In genomic region chr4:52989248-52989647, GRCm38 (mm10) we compare ENCODE assay signal across 10 mouse cellular contexts. TPM values are rescaled to one million over a fixed set of nuclear protein-coding genes. Genes with fewer than 3 reads are reported as not detected.
A peak's percentile ranks its signal among the peaks of the same experiment; 100 is the strongest.
DNase-seq lines count a peak whose midpoint lies in the region; ATAC-seq and TF ChIP-seq lines count a peak whose summit lies in the region.
"Had no signal": no experiment of that assay in that cellular context is flagged by ENCODE, and none has a peak within 500 bp of the region (broad histone marks: within the 10 kb centered on the region; RNA-seq: fewer than 3 reads in every experiment).

TSS of gene Nipsnap3a (plus strand) at chr4:52989272.

- H3K4me1 ChIP-seq in kidney, adult 2 months (ENCODE audit: control insufficient read depth, insufficient read depth, low read length) = no peaks in the 10 kb centered on the region
- 0 out of 2 replicates have a peak, but pooled peaks cover 4% of the 10 kb centered on the region for H3K4me1 ChIP-seq in embryonic facial prominence, embryonic 13.5 days
- no peaks in the 10 kb centered on the region for H3K4me1 ChIP-seq in intestine, embryonic 15.5 days (replicated peaks)
- H3K4me1 ChIP-seq in midbrain, embryonic 16.5 days (ENCODE audit: control insufficient read depth, insufficient read depth, low read length) = no peaks in the 10 kb centered on the region

- no peaks in the 10 kb centered on the region for H3K9me3 ChIP-seq in embryonic facial prominence, embryonic 13.5 days
- no peaks in the 10 kb centered on the region for H3K9me3 ChIP-seq in intestine, embryonic 15.5 days
- no peaks in the 10 kb centered on the region for H3K9me3 ChIP-seq in midbrain, embryonic 16.5 days (replicated peaks; ENCODE audit: control insufficient read depth, low read length, poor library complexity, severe bottlenecking)

- no peak for TF ChIP-seq POLR2A in kidney, adult 2 months (IDR thresholded peaks at IDR 0.05; ENCODE audit: low read depth, low read length)

- H3K27me3 ChIP-seq in kidney, adult 2 months (replicated peaks; ENCODE audit: control insufficient read depth, insufficient read depth, low read length) = no peaks in the 10 kb centered on the region
- H3K27me3 ChIP-seq in embryonic facial prominence, embryonic 13.5 days = no peaks in the 10 kb centered on the region
- no peaks in the 10 kb centered on the region for H3K27me3 ChIP-seq in intestine, embryonic 15.5 days (replicated peaks)
- H3K27me3 ChIP-seq in midbrain, embryonic 16.5 days (ENCODE audit: control insufficient read depth, insufficient read depth, low read depth, low read length) = no peaks in the 10 kb centered on the region

- ATAC-seq in embryonic facial prominence, embryonic 13.5 days (ENCODE audit: insufficient number of reproducible peaks, insufficient read depth, low FRiP score, low TSS enrichment, low read depth) = no peak
- ATAC-seq in intestine, embryonic 15.5 days = no peak
- peak; percentile 51; the same call in 1 of the 2 replicates for ATAC-seq in midbrain, embryonic 16.5 days

- H3K4me3 ChIP-seq in kidney, adult 2 months (ENCODE audit: insufficient read depth, low read depth, low read length) = no peak within 1 kb of the TSS
- peak within 1 kb of the TSS; percentile 24 for H3K4me3 ChIP-seq in embryonic facial prominence, embryonic 13.5 days
- no peak within 1 kb of the TSS for H3K4me3 ChIP-seq in intestine, embryonic 15.5 days (replicated peaks)
- no peak within 1 kb of the TSS for H3K4me3 ChIP-seq in midbrain, embryonic 16.5 days (ENCODE audit: low read depth, low read length)

- DNase-seq in kidney, adult 2 months = peak; percentile 1
- DNase-seq in kidney, adult 11 months = no peak
- DNase-seq in spleen, adult 18-20 months = no peak
- no peak for DNase-seq in urinary bladder, postnatal 14 days (ENCODE audit: low spot score)
- DNase-seq in gastrocnemius, postnatal 25 days = no peak

- no peak within 1 kb of the TSS for H3K9ac ChIP-seq in embryonic facial prominence, embryonic 13.5 days
- no peak within 1 kb of the TSS for H3K9ac ChIP-seq in intestine, embryonic 15.5 days
- peak within 1 kb of the TSS; percentile 18; the same call in 1 of the 2 replicates for H3K9ac ChIP-seq in midbrain, embryonic 16.5 days (ENCODE audit: low read depth, low read length)

- H3K4me2 ChIP-seq in embryonic facial prominence, embryonic 13.5 days = peak within 1 kb of the TSS; percentile 53
- H3K4me2 ChIP-seq in intestine, embryonic 15.5 days (replicated peaks) = peak within 1 kb of the TSS; percentile 52
- H3K4me2 ChIP-seq in midbrain, embryonic 16.5 days (ENCODE audit: low read length) = peak within 1 kb of the TSS; percentile 37

- no peak for TF ChIP-seq CTCF in kidney, adult 2 months (conservative IDR thresholded peaks at IDR 0.05; ENCODE audit: insufficient read depth, insufficient read length, low read depth, low read length)

- H3K27ac ChIP-seq in kidney, adult 2 months (ENCODE audit: insufficient read depth, low read depth, low read length) = no peak within 1 kb of the TSS
- no peak within 1 kb of the TSS for H3K27ac ChIP-seq in embryonic facial prominence, embryonic 13.5 days
- H3K27ac ChIP-seq in intestine, embryonic 15.5 days = no peak within 1 kb of the TSS
- H3K27ac ChIP-seq in midbrain, embryonic 16.5 days (ENCODE audit: low read length) = no peak within 1 kb of the TSS

- no peaks in the 10 kb centered on the region for H3K36me3 ChIP-seq in kidney, adult 2 months (ENCODE audit: control insufficient read depth, insufficient read depth, low read length)
- H3K36me3 ChIP-seq in embryonic facial prominence, embryonic 13.5 days = no peaks in the 10 kb centered on the region
- no peaks in the 10 kb centered on the region for H3K36me3 ChIP-seq in intestine, embryonic 15.5 days
- H3K36me3 ChIP-seq in midbrain, embryonic 16.5 days (ENCODE audit: control insufficient read depth, insufficient read depth, low read length) = no peaks in the 10 kb centered on the region

- 19% methylated on average over 12 of the region's 12 CpGs for WGBS in kidney, adult 2 months
- WGBS in embryonic facial prominence, embryonic 13.5 days = 37% methylated on average over 12 of the region's 12 CpGs
- 22% methylated on average over 12 of the region's 12 CpGs for WGBS in intestine, embryonic 15.5 days
- WGBS in midbrain, embryonic 16.5 days = 33% methylated on average over 12 of the region's 12 CpGs

RNA-seq across cellular contexts. Expression of gene Nipsnap3a, which starts in this region (rescaled TPM):
- polyA plus RNA-seq in kidney, adult 2 months (2012; rRNA removed) = not detected in 2 replicates
- polyA plus RNA-seq in embryonic facial prominence, embryonic 13.5 days (2015; fragmentation: Nextera tagmentation; extraction: Ambion mirVana) = not detected in 2 replicates
- polyA plus RNA-seq in intestine, embryonic 15.5 days (2015; fragmentation: Nextera tagmentation; extraction: Ambion mirVana) = not detected in 2 replicates
- polyA plus RNA-seq in midbrain, embryonic 16.5 days (2015; fragmentation: Nextera tagmentation; extraction: Ambion mirVana) = not detected in 2 replicates
- total RNA-seq in gastrocnemius, postnatal 25 days (2021) = not detected
- total RNA-seq: MEL had no signal
- polyA plus RNA-seq: gonadal fat pad, adult 2 months had no signal

Comparison
In these comparisons a context has a peak if more than half of its experiments do, and no peak if none do; other contexts are left out.
1. Peak in DNase-seq in kidney, adult 2 months; RNA of the gene not detected or under 1 TPM.
2. Peak in ATAC-seq, H3K9ac ChIP-seq and H3K4me2 ChIP-seq in midbrain, embryonic 16.5 days; RNA of the gene not detected or under 1 TPM.